Mouse (Mus musculus) ES-Bruce4 (cell line): Measurements from ENCODE around the gene Arl15.

Experiments used
- CTCF ChIP-seq: IDR thresholded peaks from one replicate; pipeline ENCODE4 v1.8.1; 2011; ENCODE audit warnings: low read depth, low read length
- EP300 ChIP-seq: IDR thresholded peaks from 2 replicates; pipeline ENCODE4 v1.6.1; 2011; ENCODE audit warnings: low read depth, low read length; ENCODE audit not compliant: insufficient read depth
- POLR2A ChIP-seq: IDR thresholded peaks from one replicate; pipeline ENCODE4 v1.8.1; 2011; ENCODE audit warnings: low read length; ENCODE audit not compliant: insufficient read depth

GRCm38 (mm10) chr13:114101155-114101554 lies 306.9 kb downstream of the Arl15 start:
- TF ChIP-seq CTCF (no peak), POLR2A (no peak), EP300 (no peak)
